Mouse (Mus musculus) MEL (cell line): Measurements from ENCODE around the gene Nrg4. TPM values are rescaled to one million over a fixed set of nuclear protein-coding genes. Genes with fewer than 3 reads are reported as not detected.

Experiments used
- DNase-seq: peaks from one replicate; pipeline ENCODE4 v3.0.0; 2011; ENCODE audit warnings: low read depth, low spot score
- H3K27ac ChIP-seq: 2 replicates; pipeline ENCODE4 v1.5.1; 2012; ENCODE audit warnings: low read depth, mild to moderate bottlenecking, control low read depth, low read length, moderate library complexity; ENCODE audit not compliant: control insufficient read depth
- H3K27me3 ChIP-seq, 2 experiments: fragments of 150-350 bp in 1 of 2; sonication (generic) in 1 of 2; 2 replicates each; pipeline ENCODE4 v1.6.1; 2012; ENCODE audit warnings: low read length in 2 of 2, mild to moderate bottlenecking in 2 of 2, improper control_type of control experiment in 1 of 2, moderate library complexity in 1 of 2; ENCODE audit not compliant: insufficient read depth in 2 of 2, control insufficient read depth in 1 of 2
- H3K36me3 ChIP-seq, 2 experiments: 2 replicates each; pipeline ENCODE4 v1.6.1; 2012 to 2014; ENCODE audit warnings: low read length in 2 of 2, improper control_type of control experiment in 1 of 2, inconsistent platforms in 1 of 2, mild to moderate bottlenecking in 1 of 2; ENCODE audit not compliant: insufficient read depth in 2 of 2, control insufficient read depth in 1 of 2
- H3K4me1 ChIP-seq, 2 experiments: fragments of 150-350 bp in 1 of 2; sonication (generic) in 1 of 2; 2 replicates each; pipeline ENCODE4 v1.6.1; 2012; ENCODE audit warnings: low read length in 2 of 2, improper control_type of control experiment in 1 of 2, mild to moderate bottlenecking in 1 of 2; ENCODE audit not compliant: insufficient read depth in 2 of 2, control insufficient read depth in 1 of 2
- H3K4me3 ChIP-seq, 2 experiments: fragments of 150-350 bp in 1 of 2; sonication (generic) in 1 of 2; 2 replicates each; pipeline ENCODE4 v1.5.1; 2012; ENCODE audit warnings: low read depth in 2 of 2, low read length in 2 of 2, mild to moderate bottlenecking in 2 of 2, moderate library complexity in 2 of 2, control low read depth in 1 of 2, improper control_type of control experiment in 1 of 2; ENCODE audit not compliant: control insufficient read depth in 1 of 2, insufficient read depth in 1 of 2
- H3K79me2 ChIP-seq: 2 replicates; pipeline ENCODE4 v1.6.1; 2012; ENCODE audit warnings: mild to moderate bottlenecking, low read length, moderate library complexity; ENCODE audit not compliant: control insufficient read depth, poor library complexity, insufficient read depth
- H3K9ac ChIP-seq: 2 replicates; pipeline ENCODE4 v1.6.1; 2012; ENCODE audit warnings: low read depth, mild to moderate bottlenecking, control low read depth, low read length, moderate library complexity; ENCODE audit not compliant: control insufficient read depth, poor library complexity, severe bottlenecking
- H3K9me3 ChIP-seq: fragments of 150-350 bp; sonication (generic); replicated peaks from 2 replicates; pipeline ENCODE4 v1.6.1; 2012; ENCODE audit warnings: mild to moderate bottlenecking, low read length, improper control_type of control experiment, moderate library complexity; ENCODE audit not compliant: insufficient read depth
- EP300 ChIP-seq, 2 experiments: IDR thresholded peaks; 2 replicates each; pipeline ENCODE4 v1.6.1; 2011; ENCODE audit warnings: improper control_type of control experiment in 2 of 2, low read length in 2 of 2, low read depth in 1 of 2, mild to moderate bottlenecking in 1 of 2
- ETS1 ChIP-seq: IDR thresholded peaks from 2 replicates; pipeline ENCODE4 v1.6.1; 2012; ENCODE audit warnings: low read depth, mild to moderate bottlenecking, inconsistent platforms, low read length, improper control_type of control experiment, moderate library complexity
- MAFK ChIP-seq: IDR thresholded peaks from 2 replicates; pipeline ENCODE4 v1.6.1; 2011; ENCODE audit warnings: low read depth, mild to moderate bottlenecking, low read length, improper control_type of control experiment, borderline replicate concordance
- MAX ChIP-seq: IDR thresholded peaks from 2 replicates; pipeline ENCODE4 v1.6.1; 2011; ENCODE audit warnings: low read length, improper control_type of control experiment
- MAZ ChIP-seq: IDR thresholded peaks from 2 replicates; pipeline ENCODE4 v1.6.1; 2012; ENCODE audit warnings: low read depth, mild to moderate bottlenecking, inconsistent platforms, low read length, improper control_type of control experiment
- MYB ChIP-seq: IDR thresholded peaks from 2 replicates; pipeline ENCODE4 v1.6.1; 2011; ENCODE audit warnings: mild to moderate bottlenecking, low read depth, low read length, improper control_type of control experiment
- POLR2AphosphoS5 ChIP-seq: IDR thresholded peaks from 2 replicates; pipeline ENCODE4 v1.6.1; 2012; ENCODE audit warnings: low read depth, borderline replicate concordance, mild to moderate bottlenecking, inconsistent platforms, low read length, moderate library complexity, mixed read lengths
- SIN3A ChIP-seq: IDR thresholded peaks from 2 replicates; pipeline ENCODE4 v1.6.1; 2012; ENCODE audit warnings: low read length, improper control_type of control experiment, inconsistent platforms
- SMC3 ChIP-seq: IDR thresholded peaks from 2 replicates; pipeline ENCODE4 v1.6.1; 2011; ENCODE audit warnings: low read depth, low read length, improper control_type of control experiment
- TAL1 ChIP-seq: IDR thresholded peaks from 2 replicates; pipeline ENCODE4 v1.6.1; 2012; ENCODE audit warnings: mild to moderate bottlenecking, inconsistent platforms, low read length, moderate library complexity, mixed read lengths
- TBP ChIP-seq: IDR thresholded peaks from 2 replicates; pipeline ENCODE4 v1.8.0; 2011; ENCODE audit warnings: low read depth, low read length, improper control_type of control experiment
- ZKSCAN1 ChIP-seq: IDR thresholded peaks from 2 replicates; pipeline ENCODE4 v1.6.1; 2012; ENCODE audit warnings: low read depth, mild to moderate bottlenecking, inconsistent platforms, low read length, improper control_type of control experiment, moderate library complexity
- polyA plus RNA-seq, 2 experiments: library from polyadenylated mRNA; stranded (reverse) in 1 of 2; unstranded in 1 of 2; fragments of >175 nt in 1 of 2; fragments of >200 nt in 1 of 2; gene quantifications; 2 replicates each; pipeline versions ENCODE4 v1.2.1 to v1.2.4; 2012; ENCODE audit warnings: low replicate concordance in 2 of 2, low read depth in 1 of 2; ENCODE audit not compliant: insufficient read length in 2 of 2, insufficient read depth in 1 of 2, missing spikeins in 1 of 2
- total RNA-seq: library from RNA; depleted of rRNA; stranded (reverse); fragments of 300-350 nt; gene quantifications from 2 replicates; pipeline ENCODE4 v1.2.3, GENCODE M21; 2012

Gene Nrg4
- total and polyA plus RNA-seq, 3 experiments: 0.08 to 0.67 TPM; not detected in 1

DNA sequence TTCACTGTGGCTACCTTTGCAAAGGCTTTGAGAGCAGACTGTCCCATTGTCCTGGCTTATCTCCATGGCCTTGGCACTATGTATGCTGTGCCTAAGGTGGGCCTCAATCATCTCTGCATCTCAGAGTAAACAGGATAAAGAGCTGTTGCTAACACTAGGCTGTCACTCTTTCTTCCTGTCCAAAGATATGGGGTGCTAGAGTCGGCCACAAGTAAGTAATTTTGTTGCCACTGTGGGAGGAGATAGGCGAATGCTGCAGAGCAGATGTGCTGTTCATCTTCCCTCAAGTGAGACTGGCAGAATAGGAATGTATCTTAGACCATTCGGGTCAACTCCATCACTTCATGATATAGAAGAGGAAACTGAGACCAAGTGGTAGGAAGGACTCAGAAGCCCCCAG lies 28.0 kb upstream of the Nrg4 start:
- no peaks in the 10 kb centered on the region for H3K9me3 ChIP-seq
- H3K27ac ChIP-seq: no peak overlapping the region
- H3K9ac ChIP-seq: no peak overlapping the region
- H3K27me3 ChIP-seq: peaks cover 4 to 7% of the 10 kb centered on the region in 2 experiments
- H3K4me1 ChIP-seq: no peaks in the 10 kb centered on the region
- no peaks in the 10 kb centered on the region for H3K36me3 ChIP-seq
- DNase-seq: no peak
- TF ChIP-seq SMC3: no peak
- no peak for TF ChIP-seq MAFK
- TF ChIP-seq TAL1: no peak
- TF ChIP-seq MAZ: no peak
- no peak for TF ChIP-seq ETS1
- no peak for TF ChIP-seq POLR2AphosphoS5
- TF ChIP-seq MAX: no peak
- TF ChIP-seq, all 39 proteins: peak for 0
- Histone ChIP-seq H3K79me2 (no peaks in the 10 kb centered on the region), H3K4me3 (no peak overlapping the region)

DNA sequence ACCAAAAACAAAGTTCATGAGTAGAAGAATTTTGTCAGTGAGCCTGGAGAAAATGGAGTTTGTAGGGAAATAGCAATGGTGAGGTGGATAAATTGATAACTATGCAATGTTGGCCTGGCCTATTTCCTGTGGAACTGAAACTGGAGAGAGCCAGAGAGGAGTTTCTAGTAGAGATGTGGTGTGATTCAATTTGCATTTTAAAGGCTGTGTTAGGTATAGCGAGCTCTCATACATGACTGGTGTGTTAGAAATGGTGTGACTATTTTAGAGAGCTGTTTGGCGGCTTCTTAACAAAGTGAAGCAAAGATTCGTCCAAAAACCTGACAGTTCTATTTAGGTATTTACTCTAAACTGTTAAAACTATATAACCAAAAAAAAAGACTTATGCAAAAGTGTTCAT lies 22.0 kb upstream of the Nrg4 start:
- no peak overlapping the region for H3K9ac ChIP-seq
- TF ChIP-seq ZKSCAN1 (no peak), TBP (no peak), MYB (no peak)
- H3K79me2 ChIP-seq: no peaks in the 10 kb centered on the region
- no peaks in the 10 kb centered on the region for H3K9me3 ChIP-seq
- no peaks in the 10 kb centered on the region for H3K36me3 ChIP-seq
- H3K27ac ChIP-seq: no peak overlapping the region
- peaks cover 9 to 15% of the 10 kb centered on the region in 2 experiments for H3K27me3 ChIP-seq
- H3K4me3 ChIP-seq: no peak overlapping the region
- DNase-seq: no peak
- H3K4me1 ChIP-seq: no peaks in the 10 kb centered on the region

DNA sequence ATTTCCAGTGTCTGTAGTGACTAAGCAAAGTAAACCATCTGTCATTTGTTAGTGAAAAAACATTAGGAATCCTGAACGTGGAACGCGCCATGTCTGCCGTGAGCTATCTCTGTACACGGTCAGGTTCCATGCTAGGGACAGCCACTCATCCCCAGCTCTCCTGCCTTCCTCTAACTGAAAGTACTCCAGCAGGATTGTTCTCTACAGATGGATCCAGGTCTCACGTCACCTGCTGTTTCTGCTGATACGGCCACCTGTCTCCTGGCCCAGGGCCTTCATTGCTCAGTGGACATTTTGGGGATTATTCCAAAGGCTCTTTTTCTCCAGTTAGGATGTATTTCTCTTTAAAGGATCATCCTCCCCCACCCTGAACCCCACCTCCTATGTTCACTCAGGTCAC lies 18.7 kb upstream of the Nrg4 start:
- no peak for DNase-seq
- Histone ChIP-seq H3K27ac (no peak overlapping the region), H3K4me3 (no peak overlapping the region), H3K79me2 (no peaks in the 10 kb centered on the region), H3K9me3 (no peaks in the 10 kb centered on the region), H3K9ac (no peak overlapping the region), H3K27me3 (peaks cover 13 to 21% of the 10 kb centered on the region in 2 experiments), H3K4me1 (no peaks in the 10 kb centered on the region), H3K36me3 (no peaks in the 10 kb centered on the region)
- TF ChIP-seq EP300 (IDR thresholded peaks at IDR 0.05; ENCODE audit: low read depth in 1 of 2, low read length in 2 of 2) (no peak), SIN3A (no peak)
